Mouse (Mus musculus): Measurements from ENCODE around the gene Runx2. TPM values are rescaled to one million over a fixed set of nuclear protein-coding genes. Genes with fewer than 3 reads are reported as not detected.

Runx2 gene
- polyA plus RNA-seq, 1 experiment from 2014 or later: 0.41 TPM

DNA sequence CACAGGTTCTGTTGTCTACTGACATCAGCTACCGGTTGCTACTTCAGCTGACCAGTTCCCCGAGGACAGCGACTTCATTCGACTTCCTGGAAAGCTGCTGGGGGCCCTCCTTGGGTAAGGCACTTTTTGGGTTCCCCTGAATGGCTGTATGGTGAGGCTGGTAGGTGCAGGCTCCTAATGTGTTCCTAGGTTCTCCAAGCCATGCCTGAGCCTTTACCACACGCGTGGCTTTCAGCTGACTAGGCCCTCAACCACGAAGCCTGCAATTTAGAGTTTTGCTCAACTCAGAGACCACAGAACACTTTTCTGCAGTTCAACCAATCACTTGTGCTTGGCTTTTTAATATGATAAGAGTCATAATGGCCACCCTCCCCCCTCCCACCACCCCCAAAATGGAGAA is 208.4 kb downstream of the Runx2 start:
- Histone ChIP-seq H3K27ac (ENCODE audit: low read length) (no peak overlapping the region), H3K4me3 (replicated peaks; ENCODE audit: low read length) (no peak overlapping the region), H3K4me2 (ENCODE audit: low read length) (no peak overlapping the region), H3K9ac (replicated peaks; ENCODE audit: low read depth, low read length) (no peak overlapping the region), H3K36me3 (ENCODE audit: control insufficient read depth, insufficient read depth) (no peaks in the 10 kb centered on the region), H3K27me3 (replicated peaks; ENCODE audit: control insufficient read depth, insufficient read depth, low read length) (no peaks in the 10 kb centered on the region), H3K4me1 (replicated peaks; ENCODE audit: control insufficient read depth, insufficient read depth, low read length) (no peaks in the 10 kb centered on the region), H3K9me3 (ENCODE audit: control insufficient read depth, low read length) (no peaks in the 10 kb centered on the region)
- no peak for ATAC-seq
- WGBS: 96% methylated on average over 7 of the region's 7 CpGs

DNA sequence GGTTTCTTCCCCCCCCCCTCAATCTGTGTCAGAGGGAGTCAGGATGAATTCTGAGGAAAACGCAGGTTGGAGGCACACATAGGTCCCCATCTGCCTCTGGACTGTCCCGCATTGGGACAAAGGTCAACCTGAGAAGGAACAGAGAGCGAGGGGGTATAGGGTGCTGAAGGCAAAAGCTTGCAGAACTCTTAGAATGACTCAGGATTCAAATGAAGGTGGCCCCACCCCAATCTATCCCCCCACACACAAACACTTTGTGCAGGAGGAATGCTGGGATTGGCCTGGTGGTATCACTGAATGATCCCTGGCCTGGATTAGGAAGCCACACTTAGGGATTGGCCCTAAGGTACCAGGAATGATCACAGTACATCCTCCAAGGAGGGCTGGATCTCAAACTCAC is 208.8 kb downstream of the Runx2 start:
- Histone ChIP-seq H3K4me2 (ENCODE audit: low read length) (no peak overlapping the region), H3K9me3 (ENCODE audit: control insufficient read depth, low read length) (no peaks in the 10 kb centered on the region), H3K36me3 (ENCODE audit: control insufficient read depth, insufficient read depth) (no peaks in the 10 kb centered on the region), H3K9ac (replicated peaks; ENCODE audit: low read depth, low read length) (no peak overlapping the region), H3K27ac (ENCODE audit: low read length) (no peak overlapping the region), H3K4me3 (replicated peaks; ENCODE audit: low read length) (no peak overlapping the region), H3K4me1 (replicated peaks; ENCODE audit: control insufficient read depth, insufficient read depth, low read length) (no peaks in the 10 kb centered on the region), H3K27me3 (replicated peaks; ENCODE audit: control insufficient read depth, insufficient read depth, low read length) (no peaks in the 10 kb centered on the region)
- WGBS: 94% methylated on average over 3 of the region's 3 CpGs
- ATAC-seq: no peak

DNA sequence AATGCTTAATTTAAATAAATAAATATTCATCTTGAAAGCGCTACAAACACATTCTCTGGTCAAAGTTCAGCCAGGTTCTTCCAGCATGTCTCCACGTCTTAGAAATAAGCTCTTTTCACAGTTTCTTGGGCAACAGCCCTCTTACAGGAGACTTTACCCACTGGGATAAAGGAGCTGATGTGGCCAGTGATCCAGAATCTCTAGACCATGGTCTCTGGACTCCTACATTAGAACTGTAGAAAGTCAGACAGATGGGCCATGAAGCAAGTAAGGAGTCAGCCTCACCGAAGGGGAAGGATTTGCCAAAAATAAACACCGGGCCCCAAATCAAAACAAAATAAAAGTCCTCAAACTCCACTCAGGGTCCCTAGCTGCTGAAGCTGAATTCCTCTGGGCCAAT is 211.4 kb downstream of the Runx2 start:
- no peak overlapping the region for H3K9ac ChIP-seq (replicated peaks; ENCODE audit: low read depth, low read length)
- whole genome bisulfite sequencing: 82% methylated on average over 4 of the region's 4 CpGs

DNA sequence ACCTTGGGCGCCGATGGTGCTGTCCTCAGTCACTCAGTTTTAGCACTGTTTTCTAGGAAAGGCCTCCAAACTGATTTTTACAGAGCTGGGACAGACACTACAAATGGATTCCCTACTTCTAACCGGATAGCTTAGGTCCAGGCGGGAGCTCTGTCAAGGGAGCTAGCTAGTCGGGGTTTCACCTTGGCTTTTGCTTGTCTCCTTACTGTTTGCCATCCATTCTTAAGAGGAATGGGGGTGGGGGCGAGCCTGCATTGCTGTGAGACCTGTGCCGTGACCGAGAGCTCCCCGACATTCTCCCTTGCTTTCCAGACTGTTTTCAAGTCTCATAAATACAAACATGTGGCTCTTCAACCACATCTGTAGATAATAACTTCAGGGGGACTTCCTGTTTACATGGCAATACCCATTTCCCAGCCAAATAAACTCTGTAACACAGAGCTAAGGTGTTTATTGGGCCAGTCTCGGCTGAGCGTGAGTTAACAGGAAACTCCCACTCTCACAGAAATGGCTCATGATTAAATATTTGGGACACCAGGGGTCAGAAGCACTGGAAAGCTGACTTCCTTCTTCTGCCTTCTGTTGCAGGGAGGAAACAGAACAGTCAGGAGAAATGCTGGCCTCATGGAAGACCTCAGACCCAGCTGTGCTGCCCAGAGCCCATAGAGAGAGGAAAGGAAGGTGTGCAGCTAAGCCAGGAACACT is 213.1 kb downstream of the Runx2 start:
- no peak for ATAC-seq
- Histone ChIP-seq H3K9ac (replicated peaks; ENCODE audit: low read depth, low read length) (no peak overlapping the region), H3K27ac (ENCODE audit: low read length) (no peak overlapping the region), H3K27me3 (replicated peaks; ENCODE audit: control insufficient read depth, insufficient read depth, low read length) (no peaks in the 10 kb centered on the region), H3K4me3 (replicated peaks; ENCODE audit: low read length) (no peak overlapping the region), H3K36me3 (ENCODE audit: control insufficient read depth, insufficient read depth) (no peaks in the 10 kb centered on the region), H3K4me2 (ENCODE audit: low read length) (no peak overlapping the region), H3K4me1 (replicated peaks; ENCODE audit: control insufficient read depth, insufficient read depth, low read length) (peaks cover 4% of the 10 kb centered on the region; the same call in 1 of the 2 replicates), H3K9me3 (ENCODE audit: control insufficient read depth, low read length) (no peaks in the 10 kb centered on the region)
- 82% methylated on average over 11 of the region's 11 CpGs for WGBS

More for the DNA sequence above, 211.4 kb downstream of the Runx2 start:
- no peak overlapping the region for H3K27ac ChIP-seq (ENCODE audit: low read length)
- H3K36me3 ChIP-seq (ENCODE audit: control insufficient read depth, insufficient read depth): no peaks in the 10 kb centered on the region
- 0 out of 2 replicates have a peak, but pooled peaks cover under 1% of the 10 kb centered on the region for H3K4me1 ChIP-seq (replicated peaks; ENCODE audit: control insufficient read depth, insufficient read depth, low read length)
- no peaks in the 10 kb centered on the region for H3K9me3 ChIP-seq (ENCODE audit: control insufficient read depth, low read length)
- no peaks in the 10 kb centered on the region for H3K27me3 ChIP-seq (replicated peaks; ENCODE audit: control insufficient read depth, insufficient read depth, low read length)
- no peak for ATAC-seq
- no peak overlapping the region for H3K4me3 ChIP-seq (replicated peaks; ENCODE audit: low read length)
- no peak overlapping the region for H3K4me2 ChIP-seq (ENCODE audit: low read length)

DNA sequence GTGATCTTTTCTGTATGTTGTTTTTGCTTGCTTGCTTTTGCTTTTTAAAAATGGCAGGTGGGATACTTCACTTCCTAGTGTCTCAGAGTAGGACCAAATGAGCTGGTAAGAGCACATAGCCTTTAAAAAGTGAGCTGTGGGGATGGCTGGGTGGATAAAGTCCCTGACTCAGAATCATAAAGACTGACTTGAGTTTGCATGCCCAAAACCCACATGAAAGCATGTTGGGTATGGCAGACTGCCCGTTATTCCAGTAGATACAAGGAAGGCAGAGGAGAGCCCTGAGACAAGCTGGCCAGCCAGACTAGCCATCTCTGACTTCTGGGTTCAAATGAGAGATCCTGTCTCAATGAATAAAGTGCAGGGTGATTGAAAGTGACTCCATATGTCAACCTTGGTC is 214.7 kb downstream of the Runx2 start:
- H3K27ac ChIP-seq (ENCODE audit: low read length): no peak overlapping the region
- H3K4me2 ChIP-seq (ENCODE audit: low read length): no peak overlapping the region
- no peak for ATAC-seq
- no peaks in the 10 kb centered on the region for H3K36me3 ChIP-seq (ENCODE audit: control insufficient read depth, insufficient read depth)
- no peak overlapping the region for H3K9ac ChIP-seq (replicated peaks; ENCODE audit: low read depth, low read length)
- no peak overlapping the region for H3K4me3 ChIP-seq (replicated peaks; ENCODE audit: low read length)
- WGBS: 84% methylated on average over 1 of the region's 1 CpGs
- peaks cover 4% of the 10 kb centered on the region; the same call in 1 of the 2 replicates for H3K4me1 ChIP-seq (replicated peaks; ENCODE audit: control insufficient read depth, insufficient read depth, low read length)
- H3K27me3 ChIP-seq (replicated peaks; ENCODE audit: control insufficient read depth, insufficient read depth, low read length): no peaks in the 10 kb centered on the region
- no peaks in the 10 kb centered on the region for H3K9me3 ChIP-seq (ENCODE audit: control insufficient read depth, low read length)

DNA sequence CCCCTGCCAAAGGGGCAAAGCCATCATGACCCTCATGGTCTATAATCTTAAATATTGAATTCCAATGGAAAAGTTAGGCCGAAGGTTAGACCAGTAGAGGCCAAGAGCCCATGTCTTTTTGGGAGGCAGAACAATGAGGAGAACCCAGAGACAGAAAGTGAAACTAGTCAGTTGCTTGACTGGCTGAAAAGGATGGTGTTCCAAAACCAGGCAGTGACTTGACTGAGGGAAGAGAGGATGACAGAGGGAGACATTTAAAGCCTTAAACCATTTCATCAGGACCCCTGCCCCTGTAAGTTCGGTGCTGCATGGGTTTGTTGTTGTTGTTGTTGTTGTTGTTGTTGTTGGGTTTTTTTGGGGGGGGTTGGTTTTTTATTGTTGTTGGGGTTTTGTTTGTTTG is 215.5 kb downstream of the Runx2 start:
- Histone ChIP-seq H3K9me3 (ENCODE audit: control insufficient read depth, low read length) (no peaks in the 10 kb centered on the region), H3K27ac (ENCODE audit: low read length) (no peak overlapping the region), H3K4me3 (replicated peaks; ENCODE audit: low read length) (no peak overlapping the region), H3K9ac (replicated peaks; ENCODE audit: low read depth, low read length) (no peak overlapping the region), H3K36me3 (ENCODE audit: control insufficient read depth, insufficient read depth) (no peaks in the 10 kb centered on the region), H3K4me2 (ENCODE audit: low read length) (no peak overlapping the region), H3K4me1 (replicated peaks; ENCODE audit: control insufficient read depth, insufficient read depth, low read length) (peaks cover 4% of the 10 kb centered on the region; the same call in 1 of the 2 replicates), H3K27me3 (replicated peaks; ENCODE audit: control insufficient read depth, insufficient read depth, low read length) (no peaks in the 10 kb centered on the region)
- ATAC-seq: no peak
- 98% methylated on average over 2 of the region's 2 CpGs for WGBS

DNA sequence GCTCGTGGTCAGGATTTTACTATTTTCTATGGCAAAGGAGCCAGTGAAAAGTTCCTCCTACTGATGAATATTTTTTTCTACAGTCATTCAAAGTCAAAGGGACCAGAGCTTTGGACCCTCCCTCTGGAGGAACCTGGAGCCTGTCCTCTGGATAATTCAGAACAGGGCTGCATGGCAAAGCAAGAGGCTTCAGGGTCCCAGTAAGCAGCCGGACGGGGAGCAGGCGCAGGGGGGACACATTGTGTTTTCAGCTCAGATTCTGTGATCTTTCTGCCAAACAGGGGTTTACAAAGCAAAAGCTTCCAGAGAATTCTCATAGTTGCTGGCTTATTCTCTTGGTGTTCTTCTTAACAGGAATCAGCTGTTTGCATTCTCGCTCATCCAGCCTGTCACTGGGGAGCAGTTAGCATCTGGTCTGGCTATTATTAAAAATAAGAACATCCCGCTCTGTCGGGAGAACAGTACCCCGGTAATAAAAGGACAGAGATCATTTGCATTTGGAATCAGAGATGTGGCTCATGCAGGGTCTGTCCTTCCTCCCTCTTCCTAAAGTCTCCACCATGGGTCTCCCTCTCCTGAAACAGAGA is 216.6 kb downstream of the Runx2 start:
- Histone ChIP-seq H3K27me3 (replicated peaks; ENCODE audit: control insufficient read depth, insufficient read depth, low read length) (no peaks in the 10 kb centered on the region), H3K4me1 (replicated peaks; ENCODE audit: control insufficient read depth, insufficient read depth, low read length) (peaks cover 4% of the 10 kb centered on the region; the same call in 1 of the 2 replicates), H3K9ac (replicated peaks; ENCODE audit: low read depth, low read length) (no peak overlapping the region), H3K36me3 (ENCODE audit: control insufficient read depth, insufficient read depth) (no peaks in the 10 kb centered on the region), H3K4me3 (replicated peaks; ENCODE audit: low read length) (no peak overlapping the region), H3K9me3 (ENCODE audit: control insufficient read depth, low read length) (no peaks in the 10 kb centered on the region), H3K4me2 (ENCODE audit: low read length) (no peak overlapping the region), H3K27ac (ENCODE audit: low read length) (no peak overlapping the region)
- WGBS: 49% methylated on average over 8 of the region's 8 CpGs
- ATAC-seq: no peak

DNA sequence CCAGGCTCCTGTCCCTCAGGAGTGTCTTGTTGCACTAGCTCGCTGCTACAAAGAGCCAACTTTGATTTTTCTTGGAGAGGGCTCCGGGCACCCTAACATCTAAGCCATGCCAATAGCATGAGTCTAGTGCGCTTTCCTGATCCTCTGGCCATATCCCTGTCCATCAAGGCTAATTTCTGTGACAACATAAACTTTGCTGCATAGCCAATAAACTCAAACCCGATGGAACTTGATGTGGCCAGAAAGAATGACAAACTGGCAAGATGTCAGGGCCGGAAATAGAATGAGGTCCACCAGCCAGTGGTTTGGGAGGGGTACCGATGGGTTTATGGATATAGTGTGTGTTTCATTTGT is 221.9 kb downstream of the Runx2 start:
- H3K4me1 ChIP-seq (replicated peaks; ENCODE audit: control insufficient read depth, insufficient read depth, low read length): 0 out of 2 replicates have a peak, but pooled peaks cover 4% of the 10 kb centered on the region
- no peak overlapping the region for H3K4me2 ChIP-seq (ENCODE audit: low read length)
- no peaks in the 10 kb centered on the region for H3K27me3 ChIP-seq (replicated peaks; ENCODE audit: control insufficient read depth, insufficient read depth, low read length)
- no peak for ATAC-seq
- WGBS: 94% methylated on average over 6 of the region's 6 CpGs
- no peaks in the 10 kb centered on the region for H3K9me3 ChIP-seq (ENCODE audit: control insufficient read depth, low read length)
- no peaks in the 10 kb centered on the region for H3K36me3 ChIP-seq (ENCODE audit: control insufficient read depth, insufficient read depth)
- no peak overlapping the region for H3K4me3 ChIP-seq (replicated peaks; ENCODE audit: low read length)
- no peak overlapping the region for H3K27ac ChIP-seq (ENCODE audit: low read length)
- H3K9ac ChIP-seq (replicated peaks; ENCODE audit: low read depth, low read length): no peak overlapping the region

DNA sequence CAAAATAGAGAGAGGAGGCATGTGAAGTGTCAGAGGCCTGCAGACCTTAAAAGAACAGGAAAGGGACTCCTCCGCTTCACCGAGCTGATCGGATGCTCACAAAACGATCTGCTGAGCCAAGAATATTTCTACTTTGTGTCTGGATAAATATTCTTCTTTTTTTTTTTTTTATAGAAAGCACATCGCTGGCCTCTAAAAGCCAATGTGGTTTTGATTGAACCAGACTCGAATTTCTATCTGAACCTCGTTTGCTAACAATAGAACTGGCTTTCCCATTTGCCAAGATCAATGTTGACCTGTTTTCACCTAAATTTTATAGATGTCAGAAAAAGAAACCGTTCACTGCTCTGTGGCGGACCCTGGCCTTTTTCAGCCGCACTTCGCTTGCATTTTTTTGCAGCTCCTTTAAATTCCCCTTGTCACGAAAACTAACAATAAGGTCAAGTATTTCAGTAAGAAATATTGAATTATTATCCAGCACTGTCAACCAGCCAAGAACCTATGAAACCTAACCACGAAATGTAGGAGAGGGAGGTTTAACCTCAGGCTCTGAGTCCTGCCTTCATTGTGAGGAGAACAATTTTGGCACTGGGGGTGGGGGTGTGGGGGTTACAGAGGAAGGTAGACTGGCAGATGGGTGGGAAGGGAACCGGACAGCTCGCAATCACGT is 222.4 kb downstream of the Runx2 start:
- Histone ChIP-seq H3K4me2 (ENCODE audit: low read length) (no peak overlapping the region), H3K27me3 (replicated peaks; ENCODE audit: control insufficient read depth, insufficient read depth, low read length) (no peaks in the 10 kb centered on the region), H3K4me1 (replicated peaks; ENCODE audit: control insufficient read depth, insufficient read depth, low read length) (0 out of 2 replicates have a peak, but pooled peaks cover 4% of the 10 kb centered on the region), H3K36me3 (ENCODE audit: control insufficient read depth, insufficient read depth) (no peaks in the 10 kb centered on the region), H3K27ac (ENCODE audit: low read length) (no peak overlapping the region), H3K9ac (replicated peaks; ENCODE audit: low read depth, low read length) (no peak overlapping the region), H3K9me3 (ENCODE audit: control insufficient read depth, low read length) (no peaks in the 10 kb centered on the region), H3K4me3 (replicated peaks; ENCODE audit: low read length) (no peak overlapping the region)
- whole genome bisulfite sequencing: 80% methylated on average over 16 of the region's 16 CpGs
- ATAC-seq: no peak
